Mouse (Mus musculus): ENCODE measurements around the gene Cep164. TPM values are rescaled to one million over a fixed set of nuclear protein-coding genes. Genes with fewer than 3 reads are reported as not detected.
"Not testable (repeated sequence)": the region's sequence is repeated elsewhere in the genome, so short reads cannot be mapped to it uniquely, and the experiment has no call there.

Gene Cep164
- 22.6 and 24.5 TPM in 2 replicates for polyA plus RNA-seq (2012; rRNA removed)

- no peak for DNase-seq (ENCODE audit: low read depth)
Observed at GRCm38 (mm10) chr9:45828291-45828963, at the start of gene Cep164. Gene Cep164 (minus strand): TSS chr9:45828691.

GRCm38 (mm10) chr9:45877928-45878327 is 49.4 kb upstream of the Cep164 start:
- DNase-seq (ENCODE audit: low read depth), result no peak

- no peak for DNase-seq (ENCODE audit: low read depth)
Observed at GRCm38 (mm10) chr9:45870265-45870664, 41.8 kb upstream of the Cep164 start.

- no peak for DNase-seq (ENCODE audit: low read depth)
Observed at GRCm38 (mm10) chr9:45869181-45869580, 40.7 kb upstream of the Cep164 start.

- DNase-seq (ENCODE audit: low read depth), result no peak
Observed at GRCm38 (mm10) chr9:45861813-45862212, 33.3 kb upstream of the Cep164 start.

- no peak for DNase-seq (ENCODE audit: low read depth)
Observed at GRCm38 (mm10) chr9:45859364-45859763, 30.9 kb upstream of the Cep164 start.

- DNase-seq (ENCODE audit: low read depth), result no peak
Observed at GRCm38 (mm10) chr9:45854136-45854535, 25.6 kb upstream of the Cep164 start.

- no peak for DNase-seq (ENCODE audit: low read depth)
Observed at GRCm38 (mm10) chr9:45853695-45854094, 25.2 kb upstream of the Cep164 start.

GRCm38 (mm10) chr9:45851776-45852175 is 23.3 kb upstream of the Cep164 start:
- DNase-seq (ENCODE audit: low read depth), result no peak

- no peak for DNase-seq (ENCODE audit: low read depth)
Observed at GRCm38 (mm10) chr9:45851330-45851729, 22.8 kb upstream of the Cep164 start.

GRCm38 (mm10) chr9:45850528-45851155 is 22.2 kb upstream of the Cep164 start:
- DNase-seq (ENCODE audit: low read depth), result no peak

GRCm38 (mm10) chr9:45849528-45850408 is 21.3 kb upstream of the Cep164 start:
- no peak for DNase-seq (ENCODE audit: low read depth)

- no peak for DNase-seq (ENCODE audit: low read depth)
Observed at GRCm38 (mm10) chr9:45846891-45847460, 18.5 kb upstream of the Cep164 start.

- not testable (repeated sequence) for DNase-seq (ENCODE audit: low read depth)
Observed at GRCm38 (mm10) chr9:45846176-45846575, 17.7 kb upstream of the Cep164 start.

- no peak for DNase-seq (ENCODE audit: low read depth)
Observed at GRCm38 (mm10) chr9:45845541-45845940, 17.1 kb upstream of the Cep164 start.

GRCm38 (mm10) chr9:45843780-45844179 is 15.3 kb upstream of the Cep164 start:
- no peak for DNase-seq (ENCODE audit: low read depth)

GRCm38 (mm10) chr9:45843007-45843406 is 14.5 kb upstream of the Cep164 start:
- DNase-seq (ENCODE audit: low read depth), result no peak

- no peak for DNase-seq (ENCODE audit: low read depth)
Observed at GRCm38 (mm10) chr9:45841458-45841857, 13.0 kb upstream of the Cep164 start.

- no peak for DNase-seq (ENCODE audit: low read depth)
Observed at GRCm38 (mm10) chr9:45840331-45840730, 11.8 kb upstream of the Cep164 start.

- no peak for DNase-seq (ENCODE audit: low read depth)
Observed at GRCm38 (mm10) chr9:45839982-45840300, 11.4 kb upstream of the Cep164 start.

GRCm38 (mm10) chr9:45839139-45839981 is 10.9 kb upstream of the Cep164 start:
- no peak for DNase-seq (ENCODE audit: low read depth)

Data from gonadal fat pad, adult 2 months (tissue).